Mouse (Mus musculus) hematopoietic stem cell, adult 5-6 weeks (primary cell): ENCODE measurements around the gene Rrp36. TPM values are rescaled to one million over a fixed set of nuclear protein-coding genes. Genes with fewer than 3 reads are reported as not detected.

Experiments used
- ATAC-seq, 2 experiments: fragments of 125-278 bp in 1 of 2; replicated peaks in 1 of 2; 2 replicates each; pipeline ENCODE4 v1.8.0; 2016 to 2017; ENCODE audit warnings: inconsistent platforms in 2 of 2, mild to moderate bottlenecking in 2 of 2, moderate number of reproducible peaks in 2 of 2, low read depth in 1 of 2, moderate TSS enrichment in 1 of 2; ENCODE audit not compliant: low FRiP score in 2 of 2, poor library complexity in 2 of 2, severe bottlenecking in 2 of 2, insufficient read depth in 1 of 2, low TSS enrichment in 1 of 2
- total RNA-seq: library from RNA; stranded (forward); fragments of 172-1452, 232-1000 nt; gene quantifications from 2 replicates; pipeline ENCODE4 v1.2.3, GENCODE M21; 2017

Gene Rrp36
- total RNA-seq, 1 experiment from 2014 or later: 47.0 TPM

DNA sequence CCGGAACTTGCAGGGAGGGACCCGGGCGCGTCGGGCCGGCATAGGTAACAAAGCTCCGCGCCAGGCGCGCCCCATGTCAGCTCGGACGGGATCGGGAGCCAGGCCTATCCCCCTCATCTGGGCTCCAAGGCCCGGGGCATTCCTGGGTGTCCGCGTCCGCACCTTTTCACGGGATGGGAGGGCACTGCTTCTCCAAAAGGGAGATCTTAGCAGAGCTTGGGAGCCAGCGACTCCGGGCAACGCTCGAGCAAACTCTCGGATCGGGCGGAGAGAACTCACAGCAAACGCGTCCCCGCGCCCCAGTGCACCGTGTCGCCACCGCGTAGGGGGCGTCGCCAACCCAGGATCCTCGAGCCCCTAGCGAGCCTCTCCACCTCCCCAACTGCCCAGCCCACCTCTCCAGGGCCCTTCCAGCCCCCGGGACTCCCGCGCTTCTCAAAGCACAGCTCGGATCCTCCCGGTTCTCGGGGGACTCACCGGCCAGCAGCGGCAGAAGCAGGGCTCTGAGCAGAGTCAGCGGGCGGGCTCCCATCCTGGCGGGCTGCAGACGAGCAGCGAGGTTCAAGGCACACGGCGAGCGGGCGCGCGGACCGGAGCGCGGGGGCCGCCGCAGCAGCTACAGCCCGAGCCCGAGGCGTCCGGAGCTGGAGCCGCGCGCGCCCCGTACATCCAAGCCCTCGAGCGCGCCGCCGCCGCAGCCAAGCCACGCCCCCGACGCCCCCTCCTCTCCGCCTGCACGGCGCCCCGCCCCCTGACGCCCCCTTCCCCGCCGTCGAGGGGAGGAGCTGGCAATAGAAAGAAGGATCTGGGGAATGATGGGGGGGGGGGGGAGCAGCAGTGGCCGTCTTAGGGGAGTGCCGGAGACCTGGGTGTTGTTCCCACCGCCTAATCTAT, 45.1 kb downstream of the Rrp36 start, which contains the start of gene Ptk7:
Gene Ptk7, minus strand, starts transcription at position 714 of the 894 bp plus-strand sequence.
- peak in 1 of 2 experiments; percentile 32; a peak in 1 of 4 replicates for ATAC-seq

DNA sequence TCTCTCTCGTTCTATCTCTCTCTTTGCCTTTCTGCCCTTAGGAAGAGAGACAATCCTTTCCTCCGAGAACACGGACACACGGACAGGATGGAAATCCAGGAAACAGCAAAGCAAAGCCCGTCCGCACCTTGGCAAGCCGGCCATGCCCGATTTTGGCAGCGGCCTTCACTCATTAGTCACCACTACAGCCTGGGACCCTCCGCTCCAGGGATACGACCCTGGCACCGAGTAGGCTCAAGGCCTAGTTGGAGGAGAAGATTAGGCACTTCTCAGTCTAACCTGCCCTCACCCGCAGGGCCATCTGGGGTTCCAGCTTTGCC, 45.7 kb downstream of the Rrp36 start:
- ATAC-seq: no peak

DNA sequence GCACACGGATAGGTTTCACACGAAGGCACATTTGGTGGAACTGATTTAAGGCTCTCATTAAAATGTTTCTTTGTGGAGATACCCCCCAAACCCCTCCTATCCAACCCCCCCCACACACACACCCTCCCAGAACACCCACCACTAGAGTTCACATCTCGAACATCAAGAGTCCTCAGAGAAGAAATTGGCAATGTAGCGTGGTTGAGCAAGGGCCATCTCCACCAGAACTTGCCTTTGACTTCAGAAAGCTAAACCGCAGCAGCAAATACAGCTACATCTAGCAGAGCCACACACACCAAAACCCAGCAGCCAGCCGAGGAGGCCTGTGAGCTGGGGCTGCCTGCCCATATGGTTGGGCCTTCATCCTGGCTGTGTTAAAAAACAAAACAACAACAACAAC, 46.7 kb downstream of the Rrp36 start:
- ATAC-seq: no peak

DNA sequence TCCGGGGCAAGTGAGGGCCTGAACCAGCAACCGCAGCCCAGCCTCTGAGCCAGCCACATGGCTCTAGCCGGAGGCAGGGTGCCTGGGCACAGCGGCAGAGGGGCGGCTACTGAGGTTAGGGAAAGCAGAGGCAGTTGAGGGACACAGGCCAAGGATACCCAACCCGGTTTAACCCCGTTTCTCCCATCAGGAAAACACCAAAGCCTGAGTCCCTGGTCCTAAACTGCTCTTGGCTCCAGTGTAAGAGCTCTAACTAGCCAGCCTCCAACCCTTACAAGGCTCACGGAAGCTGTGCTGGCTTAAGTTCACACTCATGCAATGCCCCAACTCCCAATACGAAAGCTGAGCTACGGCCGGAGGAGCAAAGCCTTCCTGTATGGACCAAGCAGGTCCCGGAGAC, 49.6 kb downstream of the Rrp36 start:
- no peak for ATAC-seq

DNA sequence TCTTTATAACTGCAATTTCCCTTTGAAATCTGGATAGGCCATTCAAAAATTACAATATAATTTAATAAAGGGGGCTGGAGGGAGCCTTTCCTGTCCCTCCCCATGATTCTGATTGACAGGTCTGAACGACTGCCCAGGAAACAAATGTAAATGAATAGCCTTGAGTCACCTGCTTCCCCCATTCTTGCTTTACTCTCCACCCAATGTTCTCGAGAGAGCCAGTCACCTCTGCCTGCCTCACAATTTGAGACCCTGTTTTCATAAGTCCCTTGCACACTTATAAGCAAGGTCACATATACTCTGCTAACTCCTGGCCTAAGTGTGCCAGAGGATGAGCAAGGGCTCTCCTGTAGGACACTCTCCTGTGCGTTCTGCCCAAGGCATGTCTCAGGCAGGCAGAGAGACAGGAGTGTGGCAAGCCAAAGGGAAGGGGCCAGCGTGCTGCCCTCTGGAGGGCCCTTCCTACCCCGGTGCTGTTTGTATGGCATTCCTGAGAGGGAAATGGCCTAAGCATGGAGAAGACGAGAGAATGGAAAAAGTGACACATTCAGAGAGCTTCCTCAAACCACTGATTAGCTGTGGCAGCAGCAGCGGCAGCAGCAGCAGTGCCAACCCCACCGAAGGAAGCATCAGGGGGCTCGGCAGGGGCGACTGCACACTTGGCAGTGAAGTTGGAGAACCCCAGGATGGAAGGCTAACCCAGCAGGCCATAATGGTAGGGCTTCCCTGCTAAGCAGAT, 50.2 kb downstream of the Rrp36 start:
- peak; percentile 21 to 33 for ATAC-seq

DNA sequence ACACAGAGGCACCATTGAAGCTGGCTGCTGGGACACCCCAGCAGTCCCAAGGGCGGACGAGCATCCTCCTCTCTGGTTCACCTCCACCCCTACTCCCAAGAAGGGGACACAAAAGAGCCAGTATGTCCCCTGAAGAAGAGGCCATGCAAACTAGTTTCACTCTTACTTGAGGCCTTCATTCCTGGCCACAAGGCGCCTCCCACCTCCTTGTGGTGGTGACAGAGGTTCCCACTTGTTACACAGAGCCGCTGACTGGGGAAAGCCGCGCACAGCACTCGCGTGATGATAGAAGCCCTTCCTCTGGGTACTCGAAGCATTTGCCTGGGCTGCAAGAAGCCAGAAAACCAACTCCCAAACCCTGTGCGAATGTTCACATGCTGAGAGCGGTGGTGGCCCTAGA, 51.9 kb downstream of the Rrp36 start:
- ATAC-seq: peak; percentile 76 to 85

DNA sequence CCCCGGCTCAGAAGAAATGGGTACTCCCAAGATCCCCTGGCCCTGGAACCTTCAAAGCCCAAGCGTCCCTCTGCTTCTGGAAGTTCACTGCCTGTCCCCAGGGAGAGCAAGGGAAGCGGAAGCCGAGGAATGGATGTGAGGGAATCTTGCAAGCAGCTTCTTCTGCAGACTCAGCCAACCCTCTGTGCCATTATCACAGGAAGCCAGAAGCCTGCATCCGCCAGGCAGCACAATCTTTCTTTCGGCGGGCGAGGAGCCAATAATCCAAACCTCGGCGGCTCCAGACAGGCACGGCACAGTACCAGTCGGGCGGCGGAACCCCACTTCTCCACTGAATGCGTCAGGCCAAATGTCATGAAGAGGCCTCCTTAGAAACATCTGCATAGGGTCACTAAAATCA, 52.8 kb downstream of the Rrp36 start:
- ATAC-seq: 0 out of 4 replicates have a peak, but pooled peaks of 1 of the 2 experiments have one; percentile 6

DNA sequence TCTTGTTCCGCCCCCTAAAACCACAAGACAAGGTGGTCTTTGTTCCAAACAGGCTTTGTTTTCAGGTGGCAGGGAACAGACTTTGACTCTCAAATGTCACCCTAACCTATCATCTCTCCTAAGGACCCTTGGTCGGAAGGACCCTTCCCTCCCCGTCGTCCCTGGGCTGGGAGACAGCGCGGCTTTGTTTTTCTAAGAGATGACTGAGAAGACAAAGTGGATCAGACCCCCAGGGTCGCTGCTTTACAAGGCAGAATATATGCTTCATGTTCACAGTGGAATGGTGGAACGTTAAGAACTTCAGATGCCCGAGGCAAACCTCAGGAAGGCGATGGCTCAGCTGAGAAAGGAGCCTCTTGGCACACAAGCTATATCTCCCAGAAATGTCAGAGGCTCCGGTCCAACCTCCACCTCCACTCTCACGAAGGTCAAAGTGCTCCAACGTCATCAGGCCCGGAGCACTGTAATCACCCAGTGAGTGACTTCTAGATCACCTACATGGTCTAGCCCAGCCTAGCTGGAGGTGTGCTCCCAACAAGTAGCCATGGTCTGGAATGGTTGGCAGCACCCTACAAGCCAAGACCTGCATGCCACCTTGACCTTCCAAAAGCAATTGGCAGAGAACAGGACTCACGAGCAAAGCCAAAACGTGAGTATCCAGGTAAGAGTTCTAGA, 54.3 kb downstream of the Rrp36 start:
- no peak for ATAC-seq

DNA sequence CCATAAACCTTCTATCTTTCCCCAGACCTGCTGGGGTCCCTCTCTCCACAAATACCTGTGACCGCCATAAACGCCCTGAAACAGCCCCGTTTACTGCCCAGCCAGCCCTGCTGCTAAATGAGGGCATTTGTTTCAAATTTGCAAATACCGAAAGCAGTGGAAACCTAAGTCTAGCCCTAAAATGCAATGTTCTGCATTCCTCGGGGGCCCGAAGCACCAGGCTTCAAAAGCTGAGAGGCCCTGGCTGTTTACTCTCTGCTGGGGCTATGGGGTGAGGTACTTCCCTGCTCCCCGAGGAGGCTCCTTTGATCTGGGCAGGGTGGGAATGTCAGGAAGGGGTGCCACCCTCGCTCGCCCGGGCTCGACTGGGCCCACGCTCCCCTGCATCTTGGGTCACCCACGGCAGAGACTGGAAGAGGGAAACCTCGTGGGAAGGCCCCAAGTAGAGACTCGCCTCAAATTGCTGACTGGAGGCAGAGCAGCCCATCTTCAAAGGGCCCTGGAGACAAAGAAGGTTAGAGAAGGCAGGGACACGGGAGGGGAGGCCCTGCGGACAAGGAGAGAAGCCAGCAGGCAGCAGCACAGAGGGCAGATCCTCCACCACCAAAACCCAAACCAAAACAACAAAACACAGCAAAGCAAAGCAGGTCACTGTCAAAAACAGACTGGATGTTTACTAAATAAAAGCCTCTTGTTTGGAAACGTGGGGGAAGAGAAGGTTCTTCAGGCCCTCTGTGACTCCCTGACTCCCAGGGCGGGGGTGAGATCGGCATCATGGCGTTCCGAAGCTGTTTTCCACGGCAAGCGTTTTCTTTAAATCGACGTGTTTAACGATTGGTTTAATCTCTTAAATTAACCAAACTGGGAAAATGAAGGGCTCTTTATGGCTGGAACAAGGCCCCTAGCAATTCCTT, 55.1 kb downstream of the Rrp36 start:
- ATAC-seq: no peak

DNA sequence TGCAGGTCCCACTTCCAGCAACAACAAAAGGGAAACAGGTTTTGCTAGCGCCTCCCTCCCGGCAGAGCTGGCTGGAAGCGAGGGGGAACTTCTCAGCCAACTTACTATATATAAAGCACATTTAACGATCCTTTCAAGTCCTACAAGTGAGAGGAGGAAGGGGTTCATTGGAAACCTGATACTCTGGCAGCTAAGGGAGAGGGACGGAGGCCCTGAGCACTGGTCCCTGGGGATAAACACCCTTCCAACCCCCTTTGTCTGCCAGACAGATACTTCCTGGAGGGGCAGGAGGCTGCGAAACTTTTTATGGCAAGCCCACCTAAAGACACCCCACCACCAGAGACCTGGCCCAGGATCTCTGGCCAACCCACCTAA, 55.8 kb downstream of the Rrp36 start:
- no peak for ATAC-seq

DNA sequence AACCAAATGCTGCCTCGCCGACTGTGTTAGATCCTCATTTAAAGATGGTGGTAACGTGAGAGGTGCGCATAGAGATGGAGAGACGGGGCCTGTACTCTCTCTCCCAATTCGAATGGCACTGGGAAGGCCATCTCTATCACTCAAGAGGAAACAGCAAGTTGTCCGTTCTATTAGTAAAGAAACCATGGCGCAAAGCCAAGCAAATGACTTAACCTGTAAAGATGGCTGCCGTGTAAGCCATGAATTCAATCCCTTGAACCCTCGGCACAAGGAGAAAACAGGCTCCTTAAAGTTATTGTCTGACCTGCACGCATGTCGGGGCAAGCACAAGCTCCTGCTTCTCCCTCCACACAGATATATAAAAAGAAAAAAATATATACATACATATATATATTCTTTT, 56.4 kb downstream of the Rrp36 start:
- ATAC-seq: no peak

Other genes with a start within 250 kb of the Rrp36 start
- not detected in 2 replicates for gene Crip3, start 245.4 kb downstream of the Rrp36 start, total RNA-seq
- gene Slc22a7, start 235.9 kb downstream of the Rrp36 start, total RNA-seq: not detected in 2 replicates
- 0.05 and 0.69 TPM in 2 replicates for gene Ttbk1, start 186.7 kb downstream of the Rrp36 start, total RNA-seq
- gene Dnph1, start 177.6 kb downstream of the Rrp36 start, total RNA-seq: 11.1 and 21.0 TPM in 2 replicates
- 32.9 and 33.6 TPM in 2 replicates for gene Cul9, start 128.0 kb downstream of the Rrp36 start, total RNA-seq
- gene Srf, start 118.2 kb downstream of the Rrp36 start, total RNA-seq: 28.3 and 30.8 TPM in 2 replicates
- gene Ptk7, start 44.8 kb downstream of the Rrp36 start, total RNA-seq: 7.2 and 15.6 TPM in 2 replicates
- 11.9 and 15.2 TPM in 2 replicates for gene Klc4, start 28.3 kb downstream of the Rrp36 start, total RNA-seq
- 61.8 and 66.1 TPM in 2 replicates for gene Mrpl2, start 28.1 kb downstream of the Rrp36 start, total RNA-seq
- gene Cul7, start 24.0 kb downstream of the Rrp36 start, total RNA-seq: 27.0 and 37.8 TPM in 2 replicates
- gene Mea1, start 4.4 kb upstream of the Rrp36 start, total RNA-seq: 53.3 and 74.4 TPM in 2 replicates
- gene Klhdc3, start 6.6 kb upstream of the Rrp36 start, total RNA-seq: 21.5 and 22.1 TPM in 2 replicates
- gene Ppp2r5d, start 30.8 kb upstream of the Rrp36 start, total RNA-seq: 37.0 and 37.4 TPM in 2 replicates
- gene Pex6, start 37.1 kb upstream of the Rrp36 start, total RNA-seq: 16.1 and 16.2 TPM in 2 replicates
- not detected in 2 replicates for gene Gnmt, start 54.8 kb upstream of the Rrp36 start, total RNA-seq
- gene Cnpy3, start 77.9 kb upstream of the Rrp36 start, total RNA-seq: 71.4 and 84.6 TPM in 2 replicates
- not detected in 2 replicates for gene Ptcra, start 89.4 kb upstream of the Rrp36 start, total RNA-seq
- gene 2310039H08Rik, start 98.3 kb upstream of the Rrp36 start, total RNA-seq: 8.1 and 22.0 TPM in 2 replicates
- 121 and 185 TPM in 2 replicates for gene Rpl7l1, start 108.3 kb upstream of the Rrp36 start, total RNA-seq
- gene Bicral, start 184.1 kb upstream of the Rrp36 start, total RNA-seq: 27.0 and 27.5 TPM in 2 replicates
- 13.5 and 14.6 TPM in 2 replicates for gene Tbcc, start 216.3 kb upstream of the Rrp36 start, total RNA-seq
- gene Prph2, start 236.1 kb upstream of the Rrp36 start, total RNA-seq: not detected in 2 replicates